Mouse (Mus musculus) frontal cortex, postnatal 25 days (tissue): ENCODE data around the gene Pdcd11.
A peak's percentile ranks its signal among the peaks of the same experiment; 100 is the strongest.
"Not testable (repeated sequence)": the region's sequence is repeated elsewhere in the genome, so short reads cannot be mapped to it uniquely, and the experiment has no call there.

Source experiments
- DNase-seq, 2 experiments: peaks; one replicate each; pipeline ENCODE4 v3.0.0; 2022; ENCODE audit warnings: low spot score in 2 of 2

Gene Pdcd11

GRCm38 (mm10) chr19:47128164-47128563 lies 37.6 kb downstream of the Pdcd11 start:
- DNase-seq = no peak

GRCm38 (mm10) chr19:47128835-47129234 lies 38.3 kb downstream of the Pdcd11 start:
- DNase-seq = no peak

GRCm38 (mm10) chr19:47130551-47131125 lies 40.1 kb downstream of the Pdcd11 start:
- no peak for DNase-seq

GRCm38 (mm10) chr19:47133161-47133560 lies 42.6 kb downstream of the Pdcd11 start:
- no peak for DNase-seq

GRCm38 (mm10) chr19:47135568-47135967 lies 45.0 kb downstream of the Pdcd11 start:
- no peak for DNase-seq

GRCm38 (mm10) chr19:47136170-47136569 lies 45.6 kb downstream of the Pdcd11 start:
- no peak for DNase-seq

- no peak for DNase-seq
Observed at GRCm38 (mm10) chr19:47137051-47137581, 46.5 kb downstream of the Pdcd11 start.

GRCm38 (mm10) chr19:47137771-47138421 lies 47.3 kb downstream of the Pdcd11 start, which contains the start of gene Calhm2:
TSS of gene Calhm2 (minus strand) at chr19:47138294.
- DNase-seq = peak in 1 of 2 experiments; percentile 33

- not testable (repeated sequence) for DNase-seq
Observed at GRCm38 (mm10) chr19:47139611-47140010, 49.0 kb downstream of the Pdcd11 start.

- no peak for DNase-seq
Observed at GRCm38 (mm10) chr19:47142438-47142837, 51.9 kb downstream of the Pdcd11 start.

- DNase-seq = no peak
Observed at GRCm38 (mm10) chr19:47144154-47144553, 53.6 kb downstream of the Pdcd11 start, which contains the start of gene Calhm1. TSS of gene Calhm1 (minus strand) at chr19:47144254.

- DNase-seq = no peak
Observed at GRCm38 (mm10) chr19:47148267-47148847, 57.8 kb downstream of the Pdcd11 start.

GRCm38 (mm10) chr19:47149854-47150253 lies 59.3 kb downstream of the Pdcd11 start:
- no peak for DNase-seq

GRCm38 (mm10) chr19:47151332-47152061 lies 60.9 kb downstream of the Pdcd11 start:
- no peak for DNase-seq

- no peak for DNase-seq
Observed at GRCm38 (mm10) chr19:47152062-47152369, 61.4 kb downstream of the Pdcd11 start.

GRCm38 (mm10) chr19:47153767-47154166 lies 63.2 kb downstream of the Pdcd11 start:
- DNase-seq = no peak

- no peak for DNase-seq
Observed at GRCm38 (mm10) chr19:47157664-47158063, 67.1 kb downstream of the Pdcd11 start, which contains the start of gene Calhm3. TSS of gene Calhm3 (minus strand) at chr19:47157764.

GRCm38 (mm10) chr19:47161669-47162068 lies 71.1 kb downstream of the Pdcd11 start:
- DNase-seq = no peak

GRCm38 (mm10) chr19:47163176-47163744 lies 72.7 kb downstream of the Pdcd11 start:
- no peak for DNase-seq

- no peak for DNase-seq
Observed at GRCm38 (mm10) chr19:47166758-47167157, 76.2 kb downstream of the Pdcd11 start.

GRCm38 (mm10) chr19:47167617-47168214 lies 77.1 kb downstream of the Pdcd11 start:
- no peak for DNase-seq
